Mouse (Mus musculus): ENCODE data around the gene Nxf1. TPM values are rescaled to one million over a fixed set of nuclear protein-coding genes. Genes with fewer than 3 reads are reported as not detected.
"Not testable (repeated sequence)": the region's sequence is repeated elsewhere in the genome, so short reads cannot be mapped to it uniquely, and the experiment has no call there.

Nxf1 gene
- polyA plus RNA-seq, 1 experiment from 2014 or later, result 87.7 TPM

DNA sequence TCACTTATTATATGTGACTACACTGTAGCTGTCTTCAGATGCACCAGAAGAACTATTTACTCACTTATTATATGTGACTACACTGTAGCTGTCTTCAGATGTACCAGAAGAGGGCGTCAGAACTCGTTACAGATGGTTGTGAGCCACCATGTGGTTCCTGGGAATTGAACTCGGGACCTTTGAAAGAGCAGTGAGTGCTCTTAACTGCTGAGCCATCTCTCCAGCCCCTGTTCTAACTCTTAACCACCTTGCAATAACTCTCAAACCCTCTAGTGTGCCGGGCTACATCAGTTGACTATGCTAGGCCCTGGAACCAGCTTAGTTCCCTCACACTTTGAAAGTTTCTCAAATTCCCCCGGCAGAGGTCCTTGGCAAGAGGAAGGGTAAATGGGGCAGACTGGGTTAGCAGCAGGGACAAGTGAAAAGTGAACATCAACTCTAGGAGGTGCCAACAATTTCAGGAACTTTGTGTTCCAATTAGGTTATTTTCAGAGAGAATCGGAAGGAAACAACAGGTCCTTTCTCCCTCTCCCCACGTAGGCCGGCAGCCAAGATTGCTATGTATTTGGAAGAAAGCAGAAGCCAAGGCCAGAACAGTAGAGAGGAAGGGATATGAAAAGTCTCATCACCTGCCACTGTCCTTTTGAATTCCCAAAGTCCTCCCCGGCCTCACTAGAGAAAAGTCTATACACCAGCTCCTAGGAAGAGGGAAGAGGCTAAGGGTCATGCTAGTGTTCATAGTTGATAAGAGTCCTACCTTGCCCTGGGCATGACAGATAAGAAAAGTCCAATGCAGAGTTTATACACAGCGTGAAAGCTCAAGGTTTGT is 42.0 kb upstream of the Nxf1 start:
- H3K4me1 ChIP-seq (ENCODE audit: control insufficient read depth, low read depth, low read length), result peaks cover 55% of the 10 kb centered on the region
- WGBS (ENCODE audit: insufficient replicate concordance), result 38% methylated on average over 10 of the region's 10 CpGs

GRCm38 (mm10) chr19:8715868-8716766 is 40.8 kb upstream of the Nxf1 start:
- Histone ChIP-seq H3K4me1 (ENCODE audit: control insufficient read depth, low read depth, low read length) (peaks cover 46% of the 10 kb centered on the region), H3K9me3 (replicated peaks; ENCODE audit: control insufficient read depth, low read length) (no peaks in the 10 kb centered on the region), H3K4me3 (ENCODE audit: low read depth, low read length) (peak overlapping the region; percentile 1; the same call in 1 of the 2 replicates), H3K27me3 (ENCODE audit: control insufficient read depth, insufficient read depth, low read depth, low read length) (no peaks in the 10 kb centered on the region), H3K27ac (ENCODE audit: low read length) (peak overlapping the region; percentile 92), H3K36me3 (ENCODE audit: control insufficient read depth, insufficient read depth) (peaks cover 15% of the 10 kb centered on the region), H3K4me2 (ENCODE audit: low read depth, low read length) (peak overlapping the region; percentile 53), H3K9ac (ENCODE audit: low read depth, low read length) (peak overlapping the region; percentile 29)
- 66% methylated on average over 10 of the region's 10 CpGs for WGBS (ENCODE audit: insufficient replicate concordance)
- ATAC-seq (ENCODE audit: low read depth), result peak; percentile 16

More for the DNA sequence above, 42.0 kb upstream of the Nxf1 start:
- Histone ChIP-seq H3K36me3 (ENCODE audit: control insufficient read depth, insufficient read depth) (peaks cover 27% of the 10 kb centered on the region), H3K9me3 (replicated peaks; ENCODE audit: control insufficient read depth, low read length) (no peaks in the 10 kb centered on the region), H3K4me3 (ENCODE audit: low read depth, low read length) (peak overlapping the region; percentile 38), H3K9ac (ENCODE audit: low read depth, low read length) (peak overlapping the region; percentile 49), H3K27ac (ENCODE audit: low read length) (peak overlapping the region; percentile 92), H3K27me3 (ENCODE audit: control insufficient read depth, insufficient read depth, low read depth, low read length) (no peaks in the 10 kb centered on the region), H3K4me2 (ENCODE audit: low read depth, low read length) (peak overlapping the region; percentile 53)
- peak; percentile 78 for ATAC-seq (ENCODE audit: low read depth)

GRCm38 (mm10) chr19:8716767-8717475 is 40.0 kb upstream of the Nxf1 start:
- H3K4me2 ChIP-seq (ENCODE audit: low read depth, low read length), result peak overlapping the region; percentile 37; the same call in 1 of the 2 replicates
- H3K4me1 ChIP-seq (ENCODE audit: control insufficient read depth, low read depth, low read length), result peaks cover 49% of the 10 kb centered on the region

GRCm38 (mm10) chr19:8718357-8718756 is 38.5 kb upstream of the Nxf1 start:
- H3K4me3 ChIP-seq (ENCODE audit: low read depth, low read length), result no peak overlapping the region
- no peaks in the 10 kb centered on the region for H3K9me3 ChIP-seq (replicated peaks; ENCODE audit: control insufficient read depth, low read length)
- peaks cover 49% of the 10 kb centered on the region for H3K4me1 ChIP-seq (ENCODE audit: control insufficient read depth, low read depth, low read length)
- no peaks in the 10 kb centered on the region for H3K36me3 ChIP-seq (ENCODE audit: control insufficient read depth, insufficient read depth)
- ATAC-seq (ENCODE audit: low read depth), result no peak
- peak overlapping the region; percentile 92 for H3K27ac ChIP-seq (ENCODE audit: low read length)
- no peak overlapping the region for H3K9ac ChIP-seq (ENCODE audit: low read depth, low read length)
- H3K4me2 ChIP-seq (ENCODE audit: low read depth, low read length), result no peak overlapping the region
- no peaks in the 10 kb centered on the region for H3K27me3 ChIP-seq (ENCODE audit: control insufficient read depth, insufficient read depth, low read depth, low read length)
- WGBS (ENCODE audit: insufficient replicate concordance), result 45% methylated on average over 3 of the region's 3 CpGs

More at GRCm38 (mm10) chr19:8716767-8717475, 40.0 kb upstream of the Nxf1 start:
- Histone ChIP-seq H3K27ac (ENCODE audit: low read length) (peak overlapping the region; percentile 92), H3K36me3 (ENCODE audit: control insufficient read depth, insufficient read depth) (peaks cover 7% of the 10 kb centered on the region; the same call in 1 of the 2 replicates), H3K27me3 (ENCODE audit: control insufficient read depth, insufficient read depth, low read depth, low read length) (no peaks in the 10 kb centered on the region), H3K4me3 (ENCODE audit: low read depth, low read length) (no peak overlapping the region), H3K9me3 (replicated peaks; ENCODE audit: control insufficient read depth, low read length) (no peaks in the 10 kb centered on the region), H3K9ac (ENCODE audit: low read depth, low read length) (0 out of 2 replicates have a peak overlapping the region, but pooled peaks have one; percentile 23)
- ATAC-seq (ENCODE audit: low read depth), result peak; percentile 7; the same call in 1 of the 2 replicates
- 64% methylated on average over 8 of the region's 10 CpGs for WGBS (ENCODE audit: insufficient replicate concordance)

DNA sequence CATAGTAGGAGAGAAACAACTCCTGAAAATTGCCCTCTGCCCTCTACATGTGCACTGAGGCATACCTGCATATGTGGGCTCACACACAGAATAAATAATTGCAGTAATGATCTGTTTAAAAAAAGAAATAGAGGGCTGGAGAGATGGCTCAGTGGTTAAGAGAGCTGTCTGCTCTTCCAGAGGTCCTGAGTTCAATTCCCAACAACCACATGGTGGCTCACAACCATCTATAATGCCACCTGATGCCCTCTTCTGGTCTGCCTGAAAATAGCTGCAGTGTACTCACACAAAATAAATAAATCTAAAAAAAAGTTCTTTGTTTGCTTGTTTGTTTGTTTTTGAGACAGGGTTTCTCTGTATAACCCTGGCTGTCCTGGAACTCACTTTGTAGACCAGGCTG is 37.8 kb upstream of the Nxf1 start:
- not testable (repeated sequence) for ATAC-seq (ENCODE audit: low read depth); H3K4me3 ChIP-seq (ENCODE audit: low read depth, low read length); H3K27me3 ChIP-seq (ENCODE audit: control insufficient read depth, insufficient read depth, low read depth, low read length); H3K9ac ChIP-seq (ENCODE audit: low read depth, low read length); H3K36me3 ChIP-seq (ENCODE audit: control insufficient read depth, insufficient read depth); H3K9me3 ChIP-seq (replicated peaks; ENCODE audit: control insufficient read depth, low read length); H3K4me2 ChIP-seq (ENCODE audit: low read depth, low read length)
- Histone ChIP-seq H3K4me1 (ENCODE audit: control insufficient read depth, low read depth, low read length) (peaks cover 49% of the 10 kb centered on the region), H3K27ac (ENCODE audit: low read length) (peak overlapping the region; percentile 40; the same call in 1 of the 2 replicates)

GRCm38 (mm10) chr19:8721378-8721777 is 35.5 kb upstream of the Nxf1 start:
- no peak for ATAC-seq (ENCODE audit: low read depth)
- peaks cover 22% of the 10 kb centered on the region for H3K36me3 ChIP-seq (ENCODE audit: control insufficient read depth, insufficient read depth)
- H3K9ac ChIP-seq (ENCODE audit: low read depth, low read length), result peak overlapping the region; percentile 95
- peaks cover 51% of the 10 kb centered on the region for H3K4me1 ChIP-seq (ENCODE audit: control insufficient read depth, low read depth, low read length)
- peak overlapping the region; percentile 70 for H3K4me3 ChIP-seq (ENCODE audit: low read depth, low read length)
- peak overlapping the region; percentile 84 for H3K4me2 ChIP-seq (ENCODE audit: low read depth, low read length)
- H3K9me3 ChIP-seq (replicated peaks; ENCODE audit: control insufficient read depth, low read length), result no peaks in the 10 kb centered on the region
- 43% methylated on average over 1 of the region's 1 CpGs for WGBS (ENCODE audit: insufficient replicate concordance)
- no peaks in the 10 kb centered on the region for H3K27me3 ChIP-seq (ENCODE audit: control insufficient read depth, insufficient read depth, low read depth, low read length)
- H3K27ac ChIP-seq (ENCODE audit: low read length), result peak overlapping the region; percentile 100

GRCm38 (mm10) chr19:8722021-8722420 is 34.9 kb upstream of the Nxf1 start:
- no peaks in the 10 kb centered on the region for H3K9me3 ChIP-seq (replicated peaks; ENCODE audit: control insufficient read depth, low read length)
- peak overlapping the region; percentile 84 for H3K4me2 ChIP-seq (ENCODE audit: low read depth, low read length)
- no peak for ATAC-seq (ENCODE audit: low read depth)
- peaks cover 45% of the 10 kb centered on the region for H3K4me1 ChIP-seq (ENCODE audit: control insufficient read depth, low read depth, low read length)
- H3K27me3 ChIP-seq (ENCODE audit: control insufficient read depth, insufficient read depth, low read depth, low read length), result no peaks in the 10 kb centered on the region
- peak overlapping the region; percentile 95 for H3K9ac ChIP-seq (ENCODE audit: low read depth, low read length)
- H3K36me3 ChIP-seq (ENCODE audit: control insufficient read depth, insufficient read depth), result peaks cover 28% of the 10 kb centered on the region
- 35% methylated on average over 4 of the region's 4 CpGs for WGBS (ENCODE audit: insufficient replicate concordance)
- H3K4me3 ChIP-seq (ENCODE audit: low read depth, low read length), result peak overlapping the region; percentile 70
- H3K27ac ChIP-seq (ENCODE audit: low read length), result peak overlapping the region; percentile 100

GRCm38 (mm10) chr19:8722559-8722906 is 34.3 kb upstream of the Nxf1 start:
- Histone ChIP-seq H3K9ac (ENCODE audit: low read depth, low read length) (peak overlapping the region; percentile 95), H3K4me1 (ENCODE audit: control insufficient read depth, low read depth, low read length) (peaks cover 40% of the 10 kb centered on the region), H3K27me3 (ENCODE audit: control insufficient read depth, insufficient read depth, low read depth, low read length) (no peaks in the 10 kb centered on the region), H3K36me3 (ENCODE audit: control insufficient read depth, insufficient read depth) (peaks cover 30% of the 10 kb centered on the region), H3K4me2 (ENCODE audit: low read depth, low read length) (peak overlapping the region; percentile 84), H3K4me3 (ENCODE audit: low read depth, low read length) (peak overlapping the region; percentile 70), H3K9me3 (replicated peaks; ENCODE audit: control insufficient read depth, low read length) (no peaks in the 10 kb centered on the region), H3K27ac (ENCODE audit: low read length) (peak overlapping the region; percentile 100)
- 0 out of 2 replicates have a peak, but pooled peaks have one; percentile 2 for ATAC-seq (ENCODE audit: low read depth)
- 0% methylated on average over 5 of the region's 5 CpGs for WGBS (ENCODE audit: insufficient replicate concordance)
